10 mouse cellular contexts compared by ENCODE assay signal in the genomic region with DNA sequence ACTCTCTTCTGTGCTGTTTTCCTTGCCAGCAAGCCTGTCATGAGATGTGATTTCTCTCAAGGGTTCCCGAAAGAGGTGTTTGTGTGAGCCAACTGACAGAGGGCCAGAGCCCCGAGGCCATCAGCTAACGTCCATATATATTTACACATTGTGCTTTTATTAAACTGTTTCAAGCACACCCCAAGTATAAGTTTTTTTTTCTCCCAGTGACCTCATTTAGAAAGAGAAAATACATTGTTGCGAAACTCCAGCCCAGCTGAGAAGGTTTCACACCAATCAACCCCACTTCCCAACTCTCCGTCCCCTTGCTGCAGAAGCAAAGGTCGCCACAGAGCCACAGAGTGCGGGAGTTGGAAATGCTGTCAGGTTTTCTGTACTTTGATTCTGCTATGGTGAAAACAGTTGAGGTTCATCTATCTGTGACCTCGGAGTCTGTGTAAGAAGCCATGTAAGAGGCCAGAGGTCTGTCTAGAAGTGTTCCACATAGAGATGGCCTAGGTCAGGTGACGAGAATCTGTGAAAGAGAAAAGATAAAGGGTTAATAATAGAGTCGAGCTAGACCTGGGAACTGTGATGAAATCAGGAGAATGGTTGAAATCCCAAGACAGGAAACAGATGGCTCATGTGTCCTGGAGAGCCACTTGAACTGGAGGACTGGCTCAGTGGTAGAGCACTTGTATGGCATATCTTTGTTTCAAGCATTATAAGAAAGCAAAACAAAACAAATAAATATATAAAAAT.
DNase-seq lines count a peak whose midpoint lies in the region; ATAC-seq and TF ChIP-seq lines count a peak whose summit lies in the region.
"Had no signal": no experiment of that assay in that cellular context is flagged by ENCODE, and none has a peak within 500 bp of the region (broad histone marks: within the 10 kb centered on the region; RNA-seq: fewer than 3 reads in every experiment).

No protein-coding gene starts in this region.

- H3K4me1 ChIP-seq in kidney, postnatal 0 days (replicated peaks; ENCODE audit: insufficient read depth, low read length) = no peaks in the 10 kb centered on the region
- H3K4me1 ChIP-seq in liver, adult 2 months (ENCODE audit: control insufficient read depth, insufficient read depth, low read length) = no peaks in the 10 kb centered on the region

- H3K9ac ChIP-seq in kidney, postnatal 0 days (ENCODE audit: low read depth, low read length) = no peak overlapping the region
- no peak overlapping the region for H3K9ac ChIP-seq in liver, adult 2 months (ENCODE audit: low read depth, low read length)

- no peak overlapping the region for H3K27ac ChIP-seq in kidney, postnatal 0 days
- peak overlapping the region; percentile 58 for H3K27ac ChIP-seq in liver, adult 2 months (replicated peaks; ENCODE audit: insufficient read depth, low read depth, low read length)

- H3K4me3 ChIP-seq in kidney, postnatal 0 days (replicated peaks; ENCODE audit: low read depth, low read length) = no peak overlapping the region
- H3K4me3 ChIP-seq in liver, adult 2 months (ENCODE audit: insufficient read depth, low read depth, low read length) = peak overlapping the region; percentile 15; the same call in 1 of the 2 replicates

- TF ChIP-seq POLR2A in liver, adult 2 months (IDR thresholded peaks at IDR 0.05; ENCODE audit: extremely low read depth, insufficient read depth, low read length) = no peak

- ATAC-seq in kidney, postnatal 0 days (replicated peaks; ENCODE audit: low FRiP score, low read depth) = no peak
- ATAC-seq in granulocyte monocyte progenitor cell, adult 5-6 weeks (replicated peaks; ENCODE audit: poor library complexity, severe bottlenecking) = peak; percentile 80

- peak; percentile 27 for DNase-seq in kidney, postnatal 0 days (ENCODE audit: low spot score)
- no peak for DNase-seq in kidney, adult 8-10 months
- peak; percentile 92 for DNase-seq in liver, adult 2 months (ENCODE audit: extremely low read depth, low read depth, low spot score)
- DNase-seq in skeletal muscle tissue, adult 2 months (ENCODE audit: low read depth, low spot score) = peak; percentile 4
- DNase-seq in ovary, postnatal 10 days (ENCODE audit: low spot score) = no peak
- DNase-seq in frontal cortex, postnatal 10 days (ENCODE audit: low spot score in 2 of 2) = no peak
- DNase-seq in ovary, adult 18-20 months (ENCODE audit: low spot score) = no peak
- DNase-seq: kidney, adult 11 months; retina, postnatal 1 day had no signal

- H3K4me2 ChIP-seq in kidney, postnatal 0 days (ENCODE audit: low read length) = no peak overlapping the region

- WGBS in kidney, postnatal 0 days = 60% methylated on average over 10 of the region's 10 CpGs
- 10% methylated on average over 10 of the region's 10 CpGs for WGBS in liver, adult 2 months

- no peak for TF ChIP-seq CTCF in kidney, postnatal 0 days (IDR thresholded peaks at IDR 0.05; ENCODE audit: low read depth)
- TF ChIP-seq CTCF in liver, adult 2 months (IDR thresholded peaks at IDR 0.05; ENCODE audit: low read depth, low read length) = no peak

- no peaks in the 10 kb centered on the region for H3K36me3 ChIP-seq in kidney, postnatal 0 days (ENCODE audit: insufficient read depth, low read length)
- H3K36me3 ChIP-seq in liver, adult 2 months (ENCODE audit: control insufficient read depth, insufficient read depth, low read length) = no peaks in the 10 kb centered on the region

- no peaks in the 10 kb centered on the region for H3K79me2 ChIP-seq in liver, adult 2 months (ENCODE audit: control insufficient read depth, insufficient read depth, low read length)

- H3K27me3 ChIP-seq in kidney, postnatal 0 days (ENCODE audit: insufficient read depth, low read length) = no peaks in the 10 kb centered on the region
- no peaks in the 10 kb centered on the region for H3K27me3 ChIP-seq in liver, adult 2 months (ENCODE audit: control insufficient read depth, insufficient read depth, low read length)

- H3K9me3 ChIP-seq in kidney, postnatal 0 days (replicated peaks; ENCODE audit: low read length) = no peaks in the 10 kb centered on the region

Comparison
In these comparisons a context has a peak if more than half of its experiments do, and no peak if none do; other contexts are left out.
1. DNase-seq: peak in kidney, postnatal 0 days (single experiment), liver, adult 2 months (single experiment) and skeletal muscle tissue, adult 2 months (single experiment); none in kidney, adult 8-10 months (0 of 2), ovary, postnatal 10 days (single experiment), frontal cortex, postnatal 10 days (0 of 2) and ovary, adult 18-20 months (single experiment).